Mouse (Mus musculus): Measurements from ENCODE around the gene Sycp3.

- no peak for TF ChIP-seq CTCF (IDR thresholded peaks at IDR 0.05; ENCODE audit: low read depth)
- TF ChIP-seq EP300 (IDR thresholded peaks at IDR 0.05; ENCODE audit: low read depth), result no peak
These were observed 40.6 kb downstream of the Sycp3 start for GRCm38 (mm10) chr10:88499993-88500392.
